Mouse (Mus musculus): ENCODE data around the gene Nudt4.

Nudt4 gene

DNA sequence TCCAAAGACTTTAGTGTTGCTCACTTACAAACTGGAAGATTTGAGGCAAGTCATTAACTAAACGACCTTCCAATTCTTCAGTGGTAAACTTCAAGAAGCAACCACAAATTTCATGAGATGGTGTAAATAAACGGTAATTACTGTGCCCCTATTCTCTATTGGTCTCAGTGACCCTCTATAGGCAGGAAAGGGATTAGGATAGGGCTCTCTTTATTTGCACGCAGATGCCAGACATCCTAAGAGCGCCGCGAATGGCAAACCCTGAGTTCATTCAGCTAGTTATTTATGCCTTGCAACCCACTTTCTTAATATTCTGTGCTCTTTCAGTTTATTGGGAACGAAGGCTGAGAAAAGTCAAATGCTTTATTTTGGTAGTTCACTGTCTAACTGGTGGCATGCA is 62.9 kb downstream of the Nudt4 start:
- DNase-seq (ENCODE audit: low spot score) = no peak

All from ovary, postnatal 10 days (tissue).